Mouse (Mus musculus) hindbrain, postnatal 0 days (tissue): ENCODE results near the gene Hspa5. TPM values are rescaled to one million over a fixed set of nuclear protein-coding genes. Genes with fewer than 3 reads are reported as not detected.

Source experiments
- ATAC-seq: fragments of 200-750 bp; cut with Nextera tagmentation; 2 replicates; pipeline ENCODE4 v1.8.0; 2017; ENCODE audit warnings: mild to moderate bottlenecking, moderate TSS enrichment, moderate library complexity
- DNase-seq: peaks from one replicate; pipeline ENCODE4 v3.0.0-alpha.2; 2015; ENCODE audit warnings: low spot score
- H3K27ac ChIP-seq: fragments of 300-500 bp; sonication (generic); 2 replicates; pipeline ENCODE4 v1.5.1; 2014; ENCODE audit warnings: mild to moderate bottlenecking
- H3K27me3 ChIP-seq: fragments of 300-500 bp; sonication (generic); 2 replicates; pipeline ENCODE4 v1.6.1; 2014; ENCODE audit warnings: low read length, mixed read lengths; ENCODE audit not compliant: insufficient read depth
- H3K36me3 ChIP-seq: fragments of 300-500 bp; sonication (generic); 2 replicates; pipeline ENCODE4 v1.6.1; 2014; ENCODE audit warnings: low read length, mixed read lengths; ENCODE audit not compliant: insufficient read depth
- H3K4me1 ChIP-seq: fragments of 300-500 bp; sonication (generic); 2 replicates; pipeline ENCODE4 v1.6.1; 2014; ENCODE audit warnings: antibody characterized with exemption, low read length, mixed read lengths; ENCODE audit not compliant: insufficient read depth
- H3K4me2 ChIP-seq: fragments of 300-500 bp; sonication (generic); 2 replicates; pipeline ENCODE4 v1.6.1; 2014; ENCODE audit warnings: low read depth, mild to moderate bottlenecking, low read length, moderate library complexity, mixed read lengths
- H3K4me3 ChIP-seq: fragments of 300-500 bp; sonication (generic); 2 replicates; pipeline ENCODE4 v1.5.1; 2014; ENCODE audit warnings: low read length
- H3K9ac ChIP-seq: fragments of 300-500 bp; sonication (generic); replicated peaks from 2 replicates; pipeline ENCODE4 v1.6.1; 2014; ENCODE audit warnings: mild to moderate bottlenecking, low read length, moderate library complexity, mixed read lengths
- H3K9me3 ChIP-seq: fragments of 300-500 bp; sonication (generic); 2 replicates; pipeline ENCODE4 v1.6.1; 2016; ENCODE audit warnings: low read length, mixed read lengths
- CTCF ChIP-seq: IDR thresholded peaks from 2 replicates; pipeline ENCODE4 v1.5.1; 2016; ENCODE audit warnings: antibody characterized with exemption, control low read depth, low read depth
- WGBS: fragments of 180-500 bp; shearing (Covaris S2); extraction: QIAGEN DNeasy Blood & Tissue Kit; methylation state at CpG from one replicate; pipeline ENCODE4 v1.1.7; 2014; 5-methylcytosine and 5-hydroxymethylcytosine counted together
- polyA plus RNA-seq: library from polyadenylated mRNA; unstranded; fragments of >200 nt; fragmentation: Nextera tagmentation; extraction: Ambion mirVana; gene quantifications from 2 replicates; pipeline ENCODE4 v1.2.1, GENCODE M21; 2015
- total RNA-seq: library from RNA; depleted of rRNA; stranded (reverse); fragments of >200 nt; gene quantifications from 2 replicates; pipeline ENCODE4 v1.2.3, GENCODE M21; 2014; rRNA removed

Gene Hspa5
- total and polyA plus RNA-seq, 2 experiments from 2014 or later, result 148 to 321 TPM

- TF ChIP-seq CTCF, result no peak
- Histone ChIP-seq H3K9ac (peak within 1 kb of the TSS; percentile 95), H3K36me3 (0 out of 2 replicates have a peak, but pooled peaks cover 4% of the 10 kb centered on the region), H3K27me3 (0 out of 2 replicates have a peak, but pooled peaks cover 4% of the 10 kb centered on the region), H3K4me1 (peaks cover 6% of the 10 kb centered on the region), H3K4me3 (peak within 1 kb of the TSS; percentile 100), H3K27ac (peak within 1 kb of the TSS; percentile 85), H3K4me2 (peak within 1 kb of the TSS; percentile 67), H3K9me3 (0 out of 2 replicates have a peak, but pooled peaks cover 3% of the 10 kb centered on the region)
- under 1% methylated on average over 56 of the region's 57 CpGs for WGBS
- ATAC-seq (peak; percentile 98), DNase-seq (peak; percentile 96)
Observed at GRCm38 (mm10) chr2:34825827-34826459, 54.2 kb downstream of the Hspa5 start, which contains the start of gene Fbxw2. Gene Fbxw2 (minus strand): TSS chr2:34826311.

- peaks cover 6% of the 10 kb centered on the region for H3K4me1 ChIP-seq
- WGBS, result 36% methylated on average over 19 of the region's 21 CpGs
- peak overlapping the region; percentile 85 for H3K27ac ChIP-seq
- no peak for TF ChIP-seq CTCF
- peak overlapping the region; percentile 95 for H3K9ac ChIP-seq
- H3K36me3 ChIP-seq, result 0 out of 2 replicates have a peak, but pooled peaks cover 4% of the 10 kb centered on the region
- H3K27me3 ChIP-seq, result 0 out of 2 replicates have a peak, but pooled peaks cover 4% of the 10 kb centered on the region
- 0 out of 2 replicates have a peak, but pooled peaks cover 3% of the 10 kb centered on the region for H3K9me3 ChIP-seq
- peak; percentile 46 for ATAC-seq
- DNase-seq, result peak; percentile 10
- peak overlapping the region; percentile 67 for H3K4me2 ChIP-seq
- peak overlapping the region; percentile 100 for H3K4me3 ChIP-seq
Observed at GRCm38 (mm10) chr2:34826460-34827231, 54.9 kb downstream of the Hspa5 start.

Other genes starting within 250 kb of the Hspa5 start
- 71.2 and 74.0 TPM in 2 replicates for gene Gapvd1, start 16.7 kb upstream of the Hspa5 start, total RNA-seq
- 79.8 and 80.8 TPM in 2 replicates for gene Gapvd1, start 16.7 kb upstream of the Hspa5 start, polyA plus RNA-seq
- 15.8 and 19.0 TPM in 2 replicates for gene Rabepk, start 27.9 kb downstream of the Hspa5 start, total RNA-seq
- gene Rabepk, start 27.9 kb downstream of the Hspa5 start, polyA plus RNA-seq, result 28.2 and 28.8 TPM in 2 replicates
- gene Fbxw2, start 54.3 kb downstream of the Hspa5 start, total RNA-seq, result 94.9 and 112 TPM in 2 replicates
- gene Fbxw2, start 54.3 kb downstream of the Hspa5 start, polyA plus RNA-seq, result 111 and 118 TPM in 2 replicates
- 0.16 TPM in 1 of 2 replicates, not detected in the other for gene Gm34653, start 61.0 kb downstream of the Hspa5 start, total RNA-seq
- gene Gm34653, start 61.0 kb downstream of the Hspa5 start, polyA plus RNA-seq, result 0.09 TPM in 1 of 2 replicates, not detected in the other
- 0.26 and 0.65 TPM in 2 replicates for gene Cutal, start 102.4 kb downstream of the Hspa5 start, total RNA-seq
- gene Cutal, start 102.4 kb downstream of the Hspa5 start, polyA plus RNA-seq, result 0.20 and 0.37 TPM in 2 replicates
- 37.6 and 39.4 TPM in 2 replicates for gene Psmd5, start 103.0 kb downstream of the Hspa5 start, total RNA-seq
- gene Psmd5, start 103.0 kb downstream of the Hspa5 start, polyA plus RNA-seq, result 74.6 and 80.0 TPM in 2 replicates
- gene Phf19, start 142.1 kb downstream of the Hspa5 start, total RNA-seq, result 1.7 and 2.5 TPM in 2 replicates
- gene Phf19, start 142.1 kb downstream of the Hspa5 start, polyA plus RNA-seq, result 1.3 and 3.1 TPM in 2 replicates
- 1.0 and 2.6 TPM in 2 replicates for gene Traf1, start 189.8 kb downstream of the Hspa5 start, total RNA-seq
- 3.4 and 3.9 TPM in 2 replicates for gene Traf1, start 189.8 kb downstream of the Hspa5 start, polyA plus RNA-seq